Mouse (Mus musculus) stomach, embryonic 15.5 days (tissue): Measurements from ENCODE around the gene Vps35. TPM values are rescaled to one million over a fixed set of nuclear protein-coding genes. Genes with fewer than 3 reads are reported as not detected.

Source experiments
- polyA plus RNA-seq: library from polyadenylated mRNA; unstranded; fragments of >200 nt; fragmentation: Nextera tagmentation; extraction: Ambion mirVana; gene quantifications from 2 replicates; pipeline ENCODE4 v1.2.1, GENCODE M21; 2015

The Vps35 gene
- polyA plus RNA-seq, 1 experiment from 2014 or later: 131 TPM

Other genes starting within 250 kb of the Vps35 start
- 29.0 and 29.4 TPM in 2 replicates for gene Fbxw9, start 239.7 kb downstream of the Vps35 start, polyA plus RNA-seq
- 0.70 and 0.86 TPM in 2 replicates for gene Gm5741, start 231.8 kb downstream of the Vps35 start, polyA plus RNA-seq
- 50.6 and 60.0 TPM in 2 replicates for gene Dhps, start 228.0 kb downstream of the Vps35 start, polyA plus RNA-seq
- 131 and 142 TPM in 2 replicates for gene Wdr83os, start 219.1 kb downstream of the Vps35 start, polyA plus RNA-seq
- gene Wdr83, start 218.5 kb downstream of the Vps35 start, polyA plus RNA-seq: 40.6 and 41.1 TPM in 2 replicates
- gene Man2b1, start 216.5 kb downstream of the Vps35 start, polyA plus RNA-seq: 45.1 and 55.7 TPM in 2 replicates
- 2.6 and 2.7 TPM in 2 replicates for gene Zfp791, start 176.7 kb downstream of the Vps35 start, polyA plus RNA-seq
- gene Cks1brt, start 147.9 kb downstream of the Vps35 start, polyA plus RNA-seq: not detected in 2 replicates
- not detected in 2 replicates for gene Olfr371, start 73.8 kb downstream of the Vps35 start, polyA plus RNA-seq
- 93.6 and 95.4 TPM in 2 replicates for gene Orc6, start 170 bp downstream of the Vps35 start, polyA plus RNA-seq
- 5.6 and 7.2 TPM in 2 replicates for gene Mylk3, start 86.5 kb upstream of the Vps35 start, polyA plus RNA-seq
- gene 4921524J17Rik, start 133.0 kb upstream of the Vps35 start, polyA plus RNA-seq: 37.7 and 38.3 TPM in 2 replicates
- 25.8 and 25.9 TPM in 2 replicates for gene Gpt2, start 192.8 kb upstream of the Vps35 start, polyA plus RNA-seq